Mouse (Mus musculus): ENCODE measurements around the gene Mslnl. TPM values are rescaled to one million over a fixed set of nuclear protein-coding genes. Genes with fewer than 3 reads are reported as not detected.

Gene Mslnl
- polyA plus RNA-seq, 1 experiment from 2014 or later: 1.9 TPM

- Histone ChIP-seq H3K36me3 (ENCODE audit: insufficient read depth, low read length) (no peaks in the 10 kb centered on the region), H3K27ac (ENCODE audit: low read length) (no peak overlapping the region), H3K4me2 (replicated peaks; ENCODE audit: low read depth, low read length) (no peak overlapping the region), H3K4me1 (ENCODE audit: insufficient read depth, low read depth, low read length) (peaks cover 9% of the 10 kb centered on the region; the same call in 1 of the 2 replicates), H3K9ac (replicated peaks; ENCODE audit: low read depth) (no peak overlapping the region), H3K27me3 (replicated peaks; ENCODE audit: insufficient read depth, low read length) (no peaks in the 10 kb centered on the region), H3K4me3 (ENCODE audit: low read depth, low read length) (no peak overlapping the region), H3K9me3 (ENCODE audit: low read length) (no peaks in the 10 kb centered on the region)
- no peak for DNase-seq (ENCODE audit: low spot score)
- no peak for TF ChIP-seq CTCF (IDR thresholded peaks at IDR 0.05)
- TF ChIP-seq EP300 (IDR thresholded peaks at IDR 0.05): no peak
- 70% methylated on average over 13 of the region's 13 CpGs for WGBS
- no peak for ATAC-seq
Observed at GRCm38 (mm10) chr17:25794197-25794596, 58.4 kb downstream of the Mslnl start.

DNA sequence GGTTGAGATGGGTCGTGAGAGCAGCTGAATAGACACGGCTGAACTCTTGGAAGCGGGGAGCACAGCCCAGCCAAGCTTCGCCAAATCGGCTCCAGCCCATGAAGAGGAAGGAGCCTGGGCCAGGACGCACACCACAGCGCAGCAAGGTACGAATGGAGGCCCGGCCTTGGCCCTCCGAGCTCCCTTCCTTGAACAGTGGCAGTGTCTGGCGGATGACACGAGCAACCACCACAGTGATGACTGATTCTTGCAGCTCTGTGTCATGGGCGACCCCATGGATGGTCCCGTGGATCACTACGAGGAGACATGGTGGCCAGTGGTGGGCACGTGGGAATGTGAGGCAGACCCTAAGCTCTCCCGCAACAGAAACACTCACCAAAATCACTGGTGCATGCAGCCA, 59.2 kb downstream of the Mslnl start:
- ATAC-seq (no peak), DNase-seq (ENCODE audit: low spot score) (no peak)
- H3K4me1 ChIP-seq (ENCODE audit: insufficient read depth, low read depth, low read length): peaks cover 9% of the 10 kb centered on the region; the same call in 1 of the 2 replicates
- no peak overlapping the region for H3K4me2 ChIP-seq (replicated peaks; ENCODE audit: low read depth, low read length)
- H3K27me3 ChIP-seq (replicated peaks; ENCODE audit: insufficient read depth, low read length): no peaks in the 10 kb centered on the region
- no peak overlapping the region for H3K4me3 ChIP-seq (ENCODE audit: low read depth, low read length)
- TF ChIP-seq EP300 (IDR thresholded peaks at IDR 0.05) (no peak), CTCF (IDR thresholded peaks at IDR 0.05) (no peak)
- 80% methylated on average over 17 of the region's 17 CpGs for WGBS
- no peak overlapping the region for H3K9ac ChIP-seq (replicated peaks; ENCODE audit: low read depth)
- H3K36me3 ChIP-seq (ENCODE audit: insufficient read depth, low read length): no peaks in the 10 kb centered on the region
- H3K9me3 ChIP-seq (ENCODE audit: low read length): no peaks in the 10 kb centered on the region
- H3K27ac ChIP-seq (ENCODE audit: low read length): no peak overlapping the region

GRCm38 (mm10) chr17:25795609-25796092, 59.8 kb downstream of the Mslnl start, which contains the start of gene AC134908.4:
AC134908.4 (minus strand) TSS chr17:25795659.
- Histone ChIP-seq H3K4me1 (ENCODE audit: insufficient read depth, low read depth, low read length) (peaks cover 9% of the 10 kb centered on the region; the same call in 1 of the 2 replicates), H3K9me3 (ENCODE audit: low read length) (no peaks in the 10 kb centered on the region), H3K4me2 (replicated peaks; ENCODE audit: low read depth, low read length) (peak within 1 kb of the TSS; percentile 87), H3K9ac (replicated peaks; ENCODE audit: low read depth) (peak within 1 kb of the TSS; percentile 48), H3K27ac (ENCODE audit: low read length) (no peak within 1 kb of the TSS), H3K36me3 (ENCODE audit: insufficient read depth, low read length) (no peaks in the 10 kb centered on the region), H3K27me3 (replicated peaks; ENCODE audit: insufficient read depth, low read length) (no peaks in the 10 kb centered on the region), H3K4me3 (ENCODE audit: low read depth, low read length) (peak within 1 kb of the TSS; percentile 75)
- DNase-seq (ENCODE audit: low spot score): peak; percentile 32
- WGBS: 24% methylated on average over 6 of the region's 6 CpGs
- TF ChIP-seq EP300 (IDR thresholded peaks at IDR 0.05) (no peak), CTCF (IDR thresholded peaks at IDR 0.05) (no peak)
- ATAC-seq: no peak

DNA sequence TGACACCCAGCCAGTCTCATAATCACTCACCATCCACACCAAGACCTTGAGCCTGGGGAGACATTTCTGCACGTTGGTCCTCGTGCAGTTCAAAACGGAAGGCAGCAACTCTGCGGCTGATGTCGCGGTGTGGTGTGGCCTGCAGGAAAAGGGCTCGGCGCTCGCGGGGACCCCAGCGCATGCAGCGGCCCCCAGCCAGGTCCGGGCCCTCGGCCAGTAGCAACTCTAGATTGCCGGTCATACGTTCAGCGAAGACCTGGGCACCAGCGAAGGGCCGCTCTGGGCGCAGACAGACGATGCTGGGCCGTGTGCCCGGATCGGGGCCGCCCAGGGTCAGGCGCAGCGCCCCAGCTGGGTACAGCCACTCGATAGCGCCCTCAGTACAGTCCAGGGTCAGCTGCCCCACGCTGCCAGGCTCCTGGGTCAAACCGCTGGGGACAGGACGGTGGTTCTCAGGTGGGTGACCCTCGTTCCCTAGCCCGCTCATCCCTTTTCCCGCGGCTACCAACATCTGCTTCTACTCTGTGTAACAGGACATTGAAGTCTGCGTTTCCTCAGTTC, 60.4 kb downstream of the Mslnl start:
- WGBS: 3% methylated on average over 37 of the region's 37 CpGs
- peak overlapping the region; percentile 48 for H3K9ac ChIP-seq (replicated peaks; ENCODE audit: low read depth)
- H3K4me2 ChIP-seq (replicated peaks; ENCODE audit: low read depth, low read length): peak overlapping the region; percentile 87
- no peaks in the 10 kb centered on the region for H3K27me3 ChIP-seq (replicated peaks; ENCODE audit: insufficient read depth, low read length)
- H3K4me1 ChIP-seq (ENCODE audit: insufficient read depth, low read depth, low read length): peaks cover 9% of the 10 kb centered on the region; the same call in 1 of the 2 replicates
- no peaks in the 10 kb centered on the region for H3K9me3 ChIP-seq (ENCODE audit: low read length)
- H3K4me3 ChIP-seq (ENCODE audit: low read depth, low read length): peak overlapping the region; percentile 75
- ATAC-seq (0 out of 2 replicates have a peak, but pooled peaks have one; percentile 0), DNase-seq (ENCODE audit: low spot score) (no peak)
- no peaks in the 10 kb centered on the region for H3K36me3 ChIP-seq (ENCODE audit: insufficient read depth, low read length)
- H3K27ac ChIP-seq (ENCODE audit: low read length): no peak overlapping the region
- TF ChIP-seq EP300 (IDR thresholded peaks at IDR 0.05): no peak
- TF ChIP-seq CTCF (IDR thresholded peaks at IDR 0.05): no peak

- under 1% methylated on average over 25 of the region's 35 CpGs for WGBS
- Histone ChIP-seq H3K27ac (ENCODE audit: low read length) (no peak within 1 kb of the TSS), H3K4me1 (ENCODE audit: insufficient read depth, low read depth, low read length) (peaks cover 9% of the 10 kb centered on the region; the same call in 1 of the 2 replicates), H3K9me3 (ENCODE audit: low read length) (no peaks in the 10 kb centered on the region), H3K9ac (replicated peaks; ENCODE audit: low read depth) (peak within 1 kb of the TSS; percentile 48), H3K36me3 (ENCODE audit: insufficient read depth, low read length) (no peaks in the 10 kb centered on the region), H3K4me2 (replicated peaks; ENCODE audit: low read depth, low read length) (peak within 1 kb of the TSS; percentile 87), H3K4me3 (ENCODE audit: low read depth, low read length) (peak within 1 kb of the TSS; percentile 75), H3K27me3 (replicated peaks; ENCODE audit: insufficient read depth, low read length) (no peaks in the 10 kb centered on the region)
- TF ChIP-seq CTCF (IDR thresholded peaks at IDR 0.05) (no peak), EP300 (IDR thresholded peaks at IDR 0.05) (no peak)
- DNase-seq (ENCODE audit: low spot score) (peak; percentile 89), ATAC-seq (peak; percentile 76)
Observed at GRCm38 (mm10) chr17:25796951-25797369, 61.1 kb downstream of the Mslnl start, which contains the start of gene Metrn. Metrn (minus strand) TSS chr17:25797136.

Small RNAs within 50 kb of the gene (microRNA-seq; reads per million reads assigned to microRNA genes)
- not detected for gene Gm25083
- not detected for gene Mir6966

Other genes starting within 250 kb of the Mslnl start
- 0.05 TPM in 1 of 2 replicates, not detected in the other for gene Sstr5, start 238.8 kb upstream of the Mslnl start, polyA plus RNA-seq (2015; fragmentation: Nextera tagmentation; extraction: Ambion mirVana)
- 0.19 and 0.24 TPM in 2 replicates for gene Sox8, start 165.4 kb upstream of the Mslnl start, polyA plus RNA-seq (2015; fragmentation: Nextera tagmentation; extraction: Ambion mirVana)
- gene Lmf1, start 157.0 kb upstream of the Mslnl start, polyA plus RNA-seq (2015; fragmentation: Nextera tagmentation; extraction: Ambion mirVana): 16.5 and 16.6 TPM in 2 replicates
- 3.8 and 4.4 TPM in 2 replicates for gene Gng13, start 18.9 kb upstream of the Mslnl start, polyA plus RNA-seq (2015; fragmentation: Nextera tagmentation; extraction: Ambion mirVana)
- 1.6 and 2.6 TPM in 2 replicates for gene Chtf18, start 8.6 kb upstream of the Mslnl start, polyA plus RNA-seq (2015; fragmentation: Nextera tagmentation; extraction: Ambion mirVana)
- 15.2 and 18.1 TPM in 2 replicates for gene Rpusd1, start 8.4 kb upstream of the Mslnl start, polyA plus RNA-seq (2015; fragmentation: Nextera tagmentation; extraction: Ambion mirVana)
- 584 and 630 TPM in 2 replicates for gene Msln, start 18.3 kb downstream of the Mslnl start, polyA plus RNA-seq (2015; fragmentation: Nextera tagmentation; extraction: Ambion mirVana)
- gene Narfl, start 37.7 kb downstream of the Mslnl start, polyA plus RNA-seq (2015; fragmentation: Nextera tagmentation; extraction: Ambion mirVana): 23.8 and 24.1 TPM in 2 replicates
- 42.7 and 45.4 TPM in 2 replicates for gene Haghl, start 49.6 kb downstream of the Mslnl start, polyA plus RNA-seq (2015; fragmentation: Nextera tagmentation; extraction: Ambion mirVana)
- 5.8 and 7.7 TPM in 2 replicates for gene Ccdc78, start 50.5 kb downstream of the Mslnl start, polyA plus RNA-seq (2015; fragmentation: Nextera tagmentation; extraction: Ambion mirVana)
- gene Fam173a, start 56.9 kb downstream of the Mslnl start, polyA plus RNA-seq (2015; fragmentation: Nextera tagmentation; extraction: Ambion mirVana): 112 and 116 TPM in 2 replicates
- gene AC134908.4, start 59.6 kb downstream of the Mslnl start, polyA plus RNA-seq (2015; fragmentation: Nextera tagmentation; extraction: Ambion mirVana): not detected in 2 replicates
- 19.1 and 20.9 TPM in 2 replicates for gene Metrn, start 61.1 kb downstream of the Mslnl start, polyA plus RNA-seq (2015; fragmentation: Nextera tagmentation; extraction: Ambion mirVana)
- 0.43 and 0.70 TPM in 2 replicates for gene Fbxl16, start 73.0 kb downstream of the Mslnl start, polyA plus RNA-seq (2015; fragmentation: Nextera tagmentation; extraction: Ambion mirVana)
- 14.9 and 15.0 TPM in 2 replicates for gene Wdr24, start 87.6 kb downstream of the Mslnl start, polyA plus RNA-seq (2015; fragmentation: Nextera tagmentation; extraction: Ambion mirVana)
- 27.3 and 28.0 TPM in 2 replicates for gene Jmjd8, start 92.8 kb downstream of the Mslnl start, polyA plus RNA-seq (2015; fragmentation: Nextera tagmentation; extraction: Ambion mirVana)
- 196 and 198 TPM in 2 replicates for gene Stub1, start 97.4 kb downstream of the Mslnl start, polyA plus RNA-seq (2015; fragmentation: Nextera tagmentation; extraction: Ambion mirVana)
- gene Rhbdl1, start 101.3 kb downstream of the Mslnl start, polyA plus RNA-seq (2015; fragmentation: Nextera tagmentation; extraction: Ambion mirVana): 1.4 and 1.7 TPM in 2 replicates
- 0.86 and 1.1 TPM in 2 replicates for gene Gm20683, start 105.7 kb downstream of the Mslnl start, polyA plus RNA-seq (2015; fragmentation: Nextera tagmentation; extraction: Ambion mirVana)
- 9.9 and 10.3 TPM in 2 replicates for gene Rhot2, start 108.8 kb downstream of the Mslnl start, polyA plus RNA-seq (2015; fragmentation: Nextera tagmentation; extraction: Ambion mirVana)
- gene Wdr90, start 125.5 kb downstream of the Mslnl start, polyA plus RNA-seq (2015; fragmentation: Nextera tagmentation; extraction: Ambion mirVana): 5.6 and 5.8 TPM in 2 replicates
- gene Mcrip2, start 132.7 kb downstream of the Mslnl start, polyA plus RNA-seq (2015; fragmentation: Nextera tagmentation; extraction: Ambion mirVana): 16.5 and 19.5 TPM in 2 replicates
- 48.7 and 50.7 TPM in 2 replicates for gene Mettl26, start 139.0 kb downstream of the Mslnl start, polyA plus RNA-seq (2015; fragmentation: Nextera tagmentation; extraction: Ambion mirVana)
- 0.24 and 0.26 TPM in 2 replicates for gene Wfikkn1, start 144.8 kb downstream of the Mslnl start, polyA plus RNA-seq (2015; fragmentation: Nextera tagmentation; extraction: Ambion mirVana)
- 19.3 and 21.7 TPM in 2 replicates for gene Rab40c, start 183.7 kb downstream of the Mslnl start, polyA plus RNA-seq (2015; fragmentation: Nextera tagmentation; extraction: Ambion mirVana)
- 36.9 and 37.5 TPM in 2 replicates for gene Pigq, start 208.9 kb downstream of the Mslnl start, polyA plus RNA-seq (2015; fragmentation: Nextera tagmentation; extraction: Ambion mirVana)
- 4.5 and 4.9 TPM in 2 replicates for gene Nhlrc4, start 208.9 kb downstream of the Mslnl start, polyA plus RNA-seq (2015; fragmentation: Nextera tagmentation; extraction: Ambion mirVana)
- gene A930017K11Rik, start 216.5 kb downstream of the Mslnl start, polyA plus RNA-seq (2015; fragmentation: Nextera tagmentation; extraction: Ambion mirVana): not detected in 2 replicates
- 12.7 and 13.9 TPM in 2 replicates for gene Capn15, start 249.8 kb downstream of the Mslnl start, polyA plus RNA-seq (2015; fragmentation: Nextera tagmentation; extraction: Ambion mirVana)